Mouse (Mus musculus): Measurements from ENCODE around the gene Plekhb2.
A peak's percentile ranks its signal among the peaks of the same experiment; 100 is the strongest.

Gene Plekhb2

GRCm38 (mm10) chr1:34867574-34867955 lies 17.8 kb downstream of the Plekhb2 start:
- DNase-seq, result no peak

- no peak for DNase-seq
These were observed 18.6 kb downstream of the Plekhb2 start for GRCm38 (mm10) chr1:34868391-34868790.

GRCm38 (mm10) chr1:34869231-34869630 lies 19.5 kb downstream of the Plekhb2 start:
- DNase-seq, result no peak

- DNase-seq, result no peak
These were observed 21.4 kb downstream of the Plekhb2 start for GRCm38 (mm10) chr1:34871170-34871569.

GRCm38 (mm10) chr1:34873551-34873950 lies 23.8 kb downstream of the Plekhb2 start:
- no peak for DNase-seq

GRCm38 (mm10) chr1:34879611-34880010 lies 29.8 kb downstream of the Plekhb2 start:
- DNase-seq, result no peak

- DNase-seq, result no peak
These were observed 34.0 kb downstream of the Plekhb2 start for GRCm38 (mm10) chr1:34883776-34884175.

GRCm38 (mm10) chr1:34891559-34892289 lies 41.9 kb downstream of the Plekhb2 start:
- DNase-seq, result peak; percentile 66 to 73

- DNase-seq, result no peak
These were observed 42.7 kb downstream of the Plekhb2 start for GRCm38 (mm10) chr1:34892466-34892865.

- no peak for DNase-seq
These were observed 43.6 kb downstream of the Plekhb2 start for GRCm38 (mm10) chr1:34893331-34893730.

GRCm38 (mm10) chr1:34893831-34894230 lies 44.1 kb downstream of the Plekhb2 start:
- no peak for DNase-seq

GRCm38 (mm10) chr1:34896102-34896501 lies 46.3 kb downstream of the Plekhb2 start:
- no peak for DNase-seq

GRCm38 (mm10) chr1:34896898-34897297 lies 47.1 kb downstream of the Plekhb2 start:
- DNase-seq, result peak; percentile 75 to 78

GRCm38 (mm10) chr1:34928656-34929055 lies 78.9 kb downstream of the Plekhb2 start:
- DNase-seq, result no peak
